Mouse (Mus musculus): ENCODE measurements around the gene Mgst2.

GRCm38 (mm10) chr3:51673408-51674086 lies 13.4 kb downstream of the Mgst2 start:
- TF ChIP-seq CTCF (IDR thresholded peaks at IDR 0.05; ENCODE audit: insufficient read depth, low read depth, low read length) (no peak), POLR2A (IDR thresholded peaks at IDR 0.05; ENCODE audit: insufficient read depth, low read depth, low read length) (no peak)
